In the genomic region with DNA sequence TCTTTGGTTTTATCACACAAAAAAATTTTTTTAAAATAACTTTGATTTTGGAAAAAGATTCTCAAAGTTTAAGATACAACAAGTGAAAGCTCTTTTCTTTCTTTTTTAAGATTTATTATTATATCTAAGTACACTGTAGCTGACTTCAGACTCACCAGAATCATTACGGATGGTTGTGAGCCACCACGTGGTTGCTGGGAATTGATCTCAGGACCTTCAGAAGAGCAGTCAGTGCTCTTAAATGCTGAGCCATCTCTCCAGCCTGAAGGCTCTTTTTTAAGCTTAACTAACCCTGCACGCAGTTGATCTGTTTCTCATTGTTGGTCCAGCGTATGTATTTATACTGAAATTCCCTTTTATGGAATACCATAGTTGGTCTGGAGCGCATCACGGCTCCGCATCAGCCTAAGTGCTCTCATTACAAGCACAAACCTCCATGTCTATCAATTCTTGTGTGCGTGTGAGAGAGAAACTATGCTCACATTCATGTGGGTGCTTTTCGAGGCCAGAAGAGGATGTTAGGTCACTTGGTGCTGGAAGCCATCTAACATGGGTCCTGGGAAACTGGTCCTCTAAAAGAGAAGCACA, we compare ENCODE assay signal across 14 mouse cellular contexts. TPM values are rescaled to one million over a fixed set of nuclear protein-coding genes. Genes with fewer than 3 reads are reported as not detected.
DNase-seq lines count a peak whose midpoint lies in the region; ATAC-seq and TF ChIP-seq lines count a peak whose summit lies in the region.
"Had no signal": no experiment of that assay in that cellular context is flagged by ENCODE, and none has a peak within 500 bp of the region (broad histone marks: within the 10 kb centered on the region; RNA-seq: fewer than 3 reads in every experiment).

No protein-coding gene starts in this region.

- no peaks in the 10 kb centered on the region for H3K9me3 ChIP-seq in intestine, embryonic 14.5 days (ENCODE audit: control insufficient read depth, low read length)
- no peaks in the 10 kb centered on the region for H3K9me3 ChIP-seq in intestine, embryonic 15.5 days
- H3K9me3 ChIP-seq in E14TG2a.4 (ENCODE audit: low read length) = no peaks in the 10 kb centered on the region
- H3K9me3 ChIP-seq in ES-E14 (ENCODE audit: control insufficient read depth, insufficient read depth, low read depth, low read length) = no peaks in the 10 kb centered on the region
- no peaks in the 10 kb centered on the region for H3K9me3 ChIP-seq in liver, embryonic 13.5 days (replicated peaks)
- H3K9me3 ChIP-seq in lung, postnatal 0 days (ENCODE audit: low read length) = no peaks in the 10 kb centered on the region
- H3K9me3 ChIP-seq: limb, embryonic 15.5 days had no signal

- peak overlapping the region; percentile 92 for H3K4me2 ChIP-seq in intestine, embryonic 14.5 days (ENCODE audit: low read length)
- no peak overlapping the region for H3K4me2 ChIP-seq in intestine, embryonic 15.5 days (replicated peaks)
- H3K4me2 ChIP-seq in liver, embryonic 13.5 days = peak overlapping the region; percentile 92; the same call in 1 of the 2 replicates
- no peak overlapping the region for H3K4me2 ChIP-seq in lung, postnatal 0 days (replicated peaks; ENCODE audit: low read depth, low read length)

- no peak for ATAC-seq in intestine, embryonic 14.5 days (replicated peaks; ENCODE audit: low FRiP score, low TSS enrichment, low read depth)
- ATAC-seq in intestine, embryonic 15.5 days = no peak
- ATAC-seq in liver, embryonic 13.5 days (ENCODE audit: low read depth) = no peak
- no peak for ATAC-seq in lung, postnatal 0 days

- no peak for TF ChIP-seq EP300 in lung, postnatal 0 days (IDR thresholded peaks at IDR 0.05)

- 87% methylated on average over 9 of the region's 9 CpGs for WGBS in intestine, embryonic 14.5 days
- 86% methylated on average over 9 of the region's 9 CpGs for WGBS in intestine, embryonic 15.5 days
- 87% methylated on average over 9 of the region's 9 CpGs for WGBS in liver, embryonic 13.5 days (ENCODE audit: insufficient replicate concordance)
- WGBS in lung, postnatal 0 days = 92% methylated on average over 9 of the region's 9 CpGs

- H3K9ac ChIP-seq in intestine, embryonic 14.5 days (ENCODE audit: low read length) = no peak overlapping the region
- no peak overlapping the region for H3K9ac ChIP-seq in intestine, embryonic 15.5 days
- H3K9ac ChIP-seq in ES-E14 (ENCODE audit: insufficient read depth, low read depth, low read length, poor library complexity, severe bottlenecking) = peak overlapping the region; percentile 59; the same call in 1 of the 2 replicates
- H3K9ac ChIP-seq in liver, embryonic 13.5 days = peak overlapping the region; percentile 23; the same call in 1 of the 2 replicates
- H3K9ac ChIP-seq in lung, postnatal 0 days (replicated peaks; ENCODE audit: low read depth) = no peak overlapping the region

- DNase-seq in intestine, embryonic 14.5 days (ENCODE audit: low spot score) = peak; percentile 41
- DNase-seq in ES-E14 (ENCODE audit: low read depth, low spot score) = no peak
- no peak for DNase-seq in liver, embryonic 13.5 days
- no peak for DNase-seq in lung, postnatal 0 days (ENCODE audit: low spot score)
- no peak for DNase-seq in right cerebral cortex, postnatal 10 days (ENCODE audit: low spot score in 2 of 2)
- DNase-seq: cerebellum, adult 8-10 months; heart, adult 2 months; heart, postnatal 4 days; kidney, adult 2 months; kidney, postnatal 4 days; thymus, adult 2 months had no signal

- no peaks in the 10 kb centered on the region for H3K27me3 ChIP-seq in intestine, embryonic 14.5 days (replicated peaks; ENCODE audit: control insufficient read depth, insufficient read depth, low read length)
- no peaks in the 10 kb centered on the region for H3K27me3 ChIP-seq in intestine, embryonic 15.5 days (replicated peaks)
- no peaks in the 10 kb centered on the region for H3K27me3 ChIP-seq in E14TG2a.4 (ENCODE audit: insufficient read depth, low read length)
- H3K27me3 ChIP-seq in liver, embryonic 13.5 days = no peaks in the 10 kb centered on the region
- H3K27me3 ChIP-seq in lung, postnatal 0 days (replicated peaks; ENCODE audit: insufficient read depth, low read length) = no peaks in the 10 kb centered on the region
- H3K27me3 ChIP-seq: limb, embryonic 15.5 days had no signal

- no peak for TF ChIP-seq CTCF in E14TG2a.4 (conservative IDR thresholded peaks at IDR 0.05; ENCODE audit: low read length)
- TF ChIP-seq CTCF in lung, postnatal 0 days (IDR thresholded peaks at IDR 0.05) = no peak

- H3K4me3 ChIP-seq in intestine, embryonic 14.5 days (ENCODE audit: low read depth, low read length) = no peak overlapping the region
- H3K4me3 ChIP-seq in intestine, embryonic 15.5 days (replicated peaks) = no peak overlapping the region
- H3K4me3 ChIP-seq in E14TG2a.4 (replicated peaks; ENCODE audit: low read length) = peak overlapping the region; percentile 100
- H3K4me3 ChIP-seq in ES-E14 (ENCODE audit: insufficient read depth in 1 of 2, low read depth in 1 of 2, low read length in 2 of 2, poor library complexity in 1 of 2, severe bottlenecking in 1 of 2) = peak overlapping the region in 1 of 2 experiments; percentile 97; a peak in 3 of 4 replicates
- H3K4me3 ChIP-seq in liver, embryonic 13.5 days (replicated peaks) = 0 out of 2 replicates have a peak overlapping the region, but pooled peaks have one; percentile 9
- H3K4me3 ChIP-seq in lung, postnatal 0 days (ENCODE audit: low read depth, low read length) = no peak overlapping the region

- in situ Hi-C loops in ES-E14 (cut with MboI; ENCODE audit: low sequenced_read_pairs in 2 of 2, unreplicated experiment in 2 of 2) = no loop called here

- H3K36me3 ChIP-seq in intestine, embryonic 14.5 days (ENCODE audit: control insufficient read depth, insufficient read depth, low read length) = no peaks in the 10 kb centered on the region
- H3K36me3 ChIP-seq in intestine, embryonic 15.5 days = no peaks in the 10 kb centered on the region
- H3K36me3 ChIP-seq in E14TG2a.4 (ENCODE audit: insufficient read depth, low read length) = peaks cover 17% of the 10 kb centered on the region
- H3K36me3 ChIP-seq in ES-E14 (ENCODE audit: control insufficient read depth, insufficient read depth, low read length, poor library complexity, severe bottlenecking) = no peaks in the 10 kb centered on the region; the same call in 1 of the 2 replicates
- peaks cover 4% of the 10 kb centered on the region; the same call in 1 of the 2 replicates for H3K36me3 ChIP-seq in liver, embryonic 13.5 days
- H3K36me3 ChIP-seq in lung, postnatal 0 days (ENCODE audit: insufficient read depth, low read length) = no peaks in the 10 kb centered on the region
- H3K36me3 ChIP-seq: limb, embryonic 15.5 days had no signal

- H3K27ac ChIP-seq in intestine, embryonic 14.5 days (ENCODE audit: low read depth) = no peak overlapping the region
- no peak overlapping the region for H3K27ac ChIP-seq in intestine, embryonic 15.5 days
- no peak overlapping the region for H3K27ac ChIP-seq in ES-E14 (ENCODE audit: insufficient read depth, low read depth, low read length, poor library complexity, severe bottlenecking)
- H3K27ac ChIP-seq in liver, embryonic 13.5 days = no peak overlapping the region
- no peak overlapping the region for H3K27ac ChIP-seq in lung, postnatal 0 days (ENCODE audit: low read length)

- peaks cover 4% of the 10 kb centered on the region; the same call in 1 of the 2 replicates for H3K4me1 ChIP-seq in intestine, embryonic 14.5 days (replicated peaks; ENCODE audit: control insufficient read depth, insufficient read depth, low read length)
- no peaks in the 10 kb centered on the region for H3K4me1 ChIP-seq in intestine, embryonic 15.5 days (replicated peaks)
- H3K4me1 ChIP-seq in E14TG2a.4 (replicated peaks; ENCODE audit: low read depth, low read length) (peaks cover 51% of the 10 kb centered on the region), ES-E14 (ENCODE audit: control insufficient read depth in 2 of 2, insufficient read depth in 2 of 2, low read length in 2 of 2, poor library complexity in 1 of 2) (peaks cover 2% of the 10 kb centered on the region in 2 experiments; a peak in 2 of 4 replicates)
- peaks cover 58% of the 10 kb centered on the region for H3K4me1 ChIP-seq in liver, embryonic 13.5 days (replicated peaks)
- no peaks in the 10 kb centered on the region for H3K4me1 ChIP-seq in lung, postnatal 0 days (ENCODE audit: insufficient read depth, low read depth, low read length)

RNA-seq across cellular contexts. Expression of a gene that starts 1.3 kb away (rescaled TPM):
- polyA plus RNA-seq in intestine, embryonic 14.5 days (2014; fragmentation: Nextera tagmentation; extraction: Ambion mirVana) = 70.3 and 74.9 TPM in 2 replicates
- 56.6 and 63.4 TPM in 2 replicates for polyA plus RNA-seq in intestine, embryonic 15.5 days (2015; fragmentation: Nextera tagmentation; extraction: Ambion mirVana)
- total RNA-seq in ES-E14 (2012; rRNA removed) = 73.8 and 83.8 TPM in 2 replicates
- 31.5 and 37.0 TPM in 2 replicates for polyA plus RNA-seq in liver, embryonic 13.5 days (2015; fragmentation: Nextera tagmentation; extraction: Ambion mirVana)
- 24.2 and 26.2 TPM in 2 replicates for polyA plus RNA-seq in lung, postnatal 0 days (2015; fragmentation: Nextera tagmentation; extraction: Ambion mirVana)

RNA-seq across cellular contexts. Expression of a gene that starts 1.6 kb away (rescaled TPM):
- 1.3 TPM in 2 replicates for polyA plus RNA-seq in intestine, embryonic 14.5 days (2014; fragmentation: Nextera tagmentation; extraction: Ambion mirVana)
- 2.1 and 2.4 TPM in 2 replicates for polyA plus RNA-seq in intestine, embryonic 15.5 days (2015; fragmentation: Nextera tagmentation; extraction: Ambion mirVana)
- total RNA-seq in ES-E14 (2012; rRNA removed) = 3.1 and 6.3 TPM in 2 replicates
- polyA plus RNA-seq in liver, embryonic 13.5 days (2015; fragmentation: Nextera tagmentation; extraction: Ambion mirVana) = 0.36 and 0.52 TPM in 2 replicates
- polyA plus RNA-seq in lung, postnatal 0 days (2015; fragmentation: Nextera tagmentation; extraction: Ambion mirVana) = 0.73 TPM in 1 of 2 replicates, not detected in the other

RNA-seq across cellular contexts. Expression of a gene that starts 11.8 kb away (rescaled TPM):
- 127 and 134 TPM in 2 replicates for polyA plus RNA-seq in intestine, embryonic 14.5 days (2014; fragmentation: Nextera tagmentation; extraction: Ambion mirVana)
- polyA plus RNA-seq in intestine, embryonic 15.5 days (2015; fragmentation: Nextera tagmentation; extraction: Ambion mirVana) = 131 and 136 TPM in 2 replicates
- total RNA-seq in ES-E14 (2012; rRNA removed) = 72.0 and 76.5 TPM in 2 replicates
- 49.6 and 49.7 TPM in 2 replicates for polyA plus RNA-seq in liver, embryonic 13.5 days (2015; fragmentation: Nextera tagmentation; extraction: Ambion mirVana)
- 103 and 106 TPM in 2 replicates for polyA plus RNA-seq in lung, postnatal 0 days (2015; fragmentation: Nextera tagmentation; extraction: Ambion mirVana)

RNA-seq across cellular contexts. Expression of a gene that starts 12.0 kb away (rescaled TPM):
- polyA plus RNA-seq in intestine, embryonic 14.5 days (2014; fragmentation: Nextera tagmentation; extraction: Ambion mirVana) = 63.6 and 65.0 TPM in 2 replicates
- polyA plus RNA-seq in intestine, embryonic 15.5 days (2015; fragmentation: Nextera tagmentation; extraction: Ambion mirVana) = 58.0 and 67.3 TPM in 2 replicates
- total RNA-seq in ES-E14 (2012; rRNA removed) = 74.5 and 76.8 TPM in 2 replicates
- 57.1 and 64.0 TPM in 2 replicates for polyA plus RNA-seq in liver, embryonic 13.5 days (2015; fragmentation: Nextera tagmentation; extraction: Ambion mirVana)
- 44.4 and 45.0 TPM in 2 replicates for polyA plus RNA-seq in lung, postnatal 0 days (2015; fragmentation: Nextera tagmentation; extraction: Ambion mirVana)

RNA-seq across cellular contexts. Expression of a gene that starts 20.8 kb away (rescaled TPM):
- polyA plus RNA-seq in intestine, embryonic 14.5 days (2014; fragmentation: Nextera tagmentation; extraction: Ambion mirVana) = 5.1 and 5.2 TPM in 2 replicates
- polyA plus RNA-seq in intestine, embryonic 15.5 days (2015; fragmentation: Nextera tagmentation; extraction: Ambion mirVana) = 8.1 and 8.8 TPM in 2 replicates
- 15.2 and 18.5 TPM in 2 replicates for total RNA-seq in ES-E14 (2012; rRNA removed)
- polyA plus RNA-seq in liver, embryonic 13.5 days (2015; fragmentation: Nextera tagmentation; extraction: Ambion mirVana) = 2.3 and 2.6 TPM in 2 replicates
- polyA plus RNA-seq in lung, postnatal 0 days (2015; fragmentation: Nextera tagmentation; extraction: Ambion mirVana) = 6.6 and 7.4 TPM in 2 replicates

Comparison
In these comparisons a context has a peak if more than half of its experiments do, and no peak if none do; other contexts are left out.
1. H3K4me2 ChIP-seq: peak in intestine, embryonic 14.5 days (single experiment) and liver, embryonic 13.5 days (single experiment); none in intestine, embryonic 15.5 days (single experiment) and lung, postnatal 0 days (single experiment).
2. H3K4me3 ChIP-seq: peak in E14TG2a.4 (single experiment) and liver, embryonic 13.5 days (single experiment); none in intestine, embryonic 14.5 days (single experiment), intestine, embryonic 15.5 days (single experiment) and lung, postnatal 0 days (single experiment).
3. H3K9ac ChIP-seq: peak in ES-E14 (single experiment) and liver, embryonic 13.5 days (single experiment); none in intestine, embryonic 14.5 days (single experiment), intestine, embryonic 15.5 days (single experiment) and lung, postnatal 0 days (single experiment).